Mouse (Mus musculus) liver, embryonic 14.5 days (tissue): ENCODE measurements at regions not wholly inside any gene's neighbourhood (a gene's known extent, or its start where the extent isn't known, plus 50 kb on each side); places are given as distances from the start of the nearest gene placed in this dataset.

ENCODE experiments used
- CTCF ChIP-seq: IDR thresholded peaks from 2 replicates; pipeline ENCODE4 v1.5.1; 2016; ENCODE audit warnings: antibody characterized with exemption, low read depth, control low read depth
- EP300 ChIP-seq: IDR thresholded peaks from 2 replicates; pipeline ENCODE4 v1.6.1; 2016; ENCODE audit warnings: antibody characterized with exemption, low read depth

DNA sequence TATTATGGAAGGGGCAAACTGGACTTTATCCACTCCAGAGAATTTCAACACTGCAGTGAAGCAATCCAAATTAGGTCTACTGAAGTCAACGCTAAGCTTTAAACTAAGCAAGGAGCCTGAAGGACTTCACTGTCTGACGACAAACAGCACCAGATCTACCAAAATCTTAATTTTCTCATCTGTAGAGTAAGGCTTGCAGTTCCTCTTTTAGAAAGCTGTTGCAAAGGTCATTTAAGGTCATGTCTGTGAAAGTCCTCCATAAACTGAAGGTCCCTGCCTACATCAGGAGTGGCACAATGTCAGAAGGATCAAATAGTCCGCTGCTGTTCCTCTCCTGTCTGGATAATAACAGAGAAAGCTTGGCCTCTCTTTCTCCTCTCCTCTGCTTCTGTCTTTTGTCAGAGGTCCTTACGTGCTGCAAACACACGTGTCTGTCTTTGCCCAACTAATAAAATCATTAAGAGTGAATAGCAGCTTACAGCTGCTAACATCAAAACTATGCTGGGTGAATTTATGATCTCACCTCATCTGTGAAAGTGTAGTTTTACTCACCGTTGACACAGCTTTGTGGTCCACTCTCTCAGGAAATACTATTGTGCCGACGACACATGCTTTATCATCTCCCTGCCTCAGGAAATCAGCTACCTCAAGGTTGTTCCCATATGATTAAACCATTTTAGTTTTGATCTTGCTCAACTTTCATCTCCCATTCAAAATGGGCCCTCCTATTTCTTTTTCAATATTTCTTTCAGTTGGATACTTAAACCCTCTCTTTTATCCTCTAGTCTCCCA, 117.9 kb upstream of the Tas2r134 start:
- TF ChIP-seq CTCF (no peak), EP300 (no peak)
